Mouse (Mus musculus): ENCODE data around the gene Znhit3.
"Not testable (repeated sequence)": the region's sequence is repeated elsewhere in the genome, so short reads cannot be mapped to it uniquely, and the experiment has no call there.

The Znhit3 gene

DNA sequence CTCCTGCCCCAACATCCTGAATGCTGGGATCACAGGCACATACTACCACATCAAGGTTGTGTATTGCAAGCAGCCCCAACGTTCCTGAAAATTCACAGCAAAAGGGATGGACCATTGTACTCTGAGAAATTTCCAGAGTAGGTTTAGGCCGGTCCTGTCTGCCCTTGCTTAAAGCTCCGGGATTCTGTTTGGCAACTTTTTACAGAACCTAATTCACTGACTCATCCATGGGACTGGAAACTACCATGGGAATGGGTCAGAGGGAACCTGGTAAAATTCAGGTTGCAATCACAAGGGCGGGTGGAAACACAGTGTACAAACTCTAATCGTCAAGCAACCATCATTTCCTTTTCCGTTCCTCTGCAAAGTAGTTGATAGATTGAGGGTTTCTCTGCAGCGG lies 3.8 kb upstream of the Znhit3 start:
- DNase-seq, result no peak

DNA sequence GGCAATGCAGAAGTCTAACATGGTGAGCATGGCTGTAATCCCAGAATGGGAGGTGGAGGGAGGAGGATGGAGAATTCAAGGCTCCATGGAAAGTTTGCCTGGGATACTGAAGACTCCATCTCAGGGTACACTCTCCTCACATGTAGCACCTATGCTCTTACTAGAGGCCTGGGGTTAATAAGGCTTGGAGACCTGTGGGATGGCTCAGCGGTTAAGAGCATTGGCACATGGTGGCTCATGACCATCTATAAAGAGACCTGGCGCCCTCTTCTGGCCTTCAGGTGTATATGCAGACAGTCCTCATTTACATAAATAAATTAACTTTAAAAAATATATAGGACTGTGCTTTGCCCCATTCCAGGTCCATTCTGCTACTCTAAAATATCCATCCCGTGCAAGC lies 3.1 kb upstream of the Znhit3 start:
- DNase-seq, result peak; percentile 32 to 38

DNA sequence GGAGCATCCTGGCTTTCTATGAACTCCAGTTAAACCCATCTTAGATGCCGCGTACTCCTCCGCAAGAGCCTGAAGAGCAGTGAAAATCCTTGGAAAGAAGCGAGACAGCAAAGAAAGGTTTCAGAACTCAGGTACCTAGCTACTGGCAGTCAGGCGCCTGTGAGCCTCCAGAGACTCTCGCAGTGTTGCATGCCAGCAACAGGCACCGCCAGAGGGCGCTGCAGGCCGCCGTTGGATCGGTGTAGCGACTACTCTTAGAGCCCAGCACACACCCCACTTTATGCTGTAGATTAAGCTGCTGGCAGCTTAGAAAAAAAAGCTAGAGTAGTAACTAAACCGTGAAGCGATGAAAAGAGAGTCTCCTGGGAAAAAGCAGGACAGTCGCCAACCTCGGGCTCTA lies 2.3 kb upstream of the Znhit3 start:
- peak; percentile 74 to 75 for DNase-seq

DNA sequence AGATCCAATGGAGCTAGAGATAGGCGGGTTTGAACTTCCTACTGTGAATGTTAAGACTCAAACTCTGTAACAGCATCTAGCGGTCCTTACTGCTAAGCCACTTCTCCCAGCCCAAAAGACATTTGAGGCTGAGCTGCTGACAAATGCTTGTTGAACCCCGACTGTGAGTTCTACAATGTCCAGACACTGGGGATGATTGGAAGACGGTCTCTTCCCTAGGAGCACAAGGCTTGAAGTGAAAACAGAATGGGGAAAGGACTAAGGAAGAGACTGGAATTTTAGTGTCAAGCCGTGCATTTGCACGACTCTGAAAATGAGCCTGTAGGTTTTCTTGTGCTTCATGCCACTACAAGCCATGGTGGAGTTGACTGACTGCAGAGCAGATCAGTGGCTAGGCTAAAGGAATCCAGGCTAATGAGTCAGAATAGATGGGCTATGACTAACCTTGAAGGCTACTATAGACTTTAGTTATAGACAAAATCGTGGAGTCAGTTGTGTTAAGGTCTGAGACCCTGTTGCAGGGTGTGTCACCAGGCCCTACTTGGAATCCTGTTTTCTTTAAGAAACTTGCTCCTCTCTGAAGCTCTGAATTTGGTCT lies 636 bp upstream of the Znhit3 start:
- DNase-seq, result no peak

DNA sequence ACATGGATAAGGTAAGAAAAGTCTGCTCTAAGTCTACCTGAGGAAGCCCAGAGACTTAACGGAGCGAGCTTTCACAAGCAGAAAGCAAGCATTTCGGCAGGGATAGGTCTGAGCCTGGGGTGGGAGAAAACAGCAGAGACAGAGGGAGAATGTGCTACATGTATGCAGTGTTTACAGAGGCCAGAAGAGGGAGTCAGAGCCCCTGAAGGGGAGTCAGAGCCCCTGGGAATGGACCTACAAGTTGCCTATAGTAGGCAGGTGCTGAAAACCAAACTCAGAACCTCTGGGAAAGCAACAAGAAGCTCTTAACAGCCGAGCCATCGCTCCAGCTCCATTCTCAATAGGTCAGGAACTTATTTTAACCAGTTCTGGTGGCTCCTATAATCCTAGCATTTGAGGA lies 1.5 kb downstream of the Znhit3 start:
- no peak for DNase-seq

DNA sequence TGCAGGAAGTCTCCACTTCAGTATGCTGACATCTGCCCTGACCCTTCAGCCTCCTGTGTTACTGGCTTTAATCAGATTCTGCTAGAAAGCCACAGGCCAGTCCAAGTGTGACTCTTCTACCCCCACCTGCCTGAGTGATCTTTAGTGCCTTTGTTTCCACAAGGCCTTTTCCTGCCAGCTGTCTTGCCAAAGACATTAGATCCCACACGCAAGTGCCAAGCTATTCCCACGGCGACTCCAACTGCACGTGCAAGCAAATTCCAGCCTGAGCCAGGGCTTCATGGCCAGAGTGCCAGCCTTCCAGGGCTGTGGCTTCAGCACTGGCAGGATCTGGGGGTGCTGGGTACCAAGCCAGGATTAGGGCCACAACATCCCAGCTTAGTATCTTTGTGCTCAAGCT lies 5.8 kb downstream of the Znhit3 start:
- no peak for DNase-seq

DNA sequence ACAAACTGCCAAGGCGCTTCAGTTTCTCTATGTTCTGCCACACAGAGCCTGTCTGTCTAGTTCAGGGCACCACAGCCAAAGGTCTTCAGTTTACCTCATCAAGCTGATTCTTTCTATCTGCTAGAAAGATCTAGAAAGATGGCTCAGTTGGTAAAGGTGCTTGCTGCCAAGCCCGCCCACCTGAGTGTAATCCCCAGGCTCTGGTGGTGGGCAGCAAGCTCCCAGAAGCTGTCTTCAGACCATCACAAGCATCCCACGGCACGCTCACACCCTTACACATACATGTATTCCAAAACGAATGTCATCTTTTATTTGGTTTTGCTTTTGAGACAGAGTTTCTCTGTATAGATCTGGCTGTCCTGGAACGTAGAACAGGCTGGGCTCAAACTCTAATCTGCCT lies 7.7 kb downstream of the Znhit3 start:
- DNase-seq, result no peak

DNA sequence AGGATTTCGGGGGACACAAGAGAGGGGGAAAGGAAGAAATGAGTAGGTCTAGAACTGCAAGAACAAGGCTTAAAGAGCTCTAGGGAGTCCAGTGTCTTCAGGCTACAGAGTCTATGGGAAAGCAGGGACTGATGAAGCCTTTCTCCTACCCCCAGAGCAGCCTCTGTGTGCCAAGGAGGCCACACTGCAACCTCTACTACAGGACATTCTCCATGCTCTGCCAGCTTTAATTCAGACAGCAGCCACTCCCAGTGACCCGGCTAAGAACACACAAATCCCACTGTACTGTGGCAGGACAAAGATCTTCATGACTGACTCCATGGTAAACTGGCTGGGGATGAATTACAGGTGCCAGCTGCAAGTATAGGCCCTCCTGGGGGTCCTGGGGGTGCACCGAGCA lies 9.1 kb downstream of the Znhit3 start:
- DNase-seq, result no peak

DNA sequence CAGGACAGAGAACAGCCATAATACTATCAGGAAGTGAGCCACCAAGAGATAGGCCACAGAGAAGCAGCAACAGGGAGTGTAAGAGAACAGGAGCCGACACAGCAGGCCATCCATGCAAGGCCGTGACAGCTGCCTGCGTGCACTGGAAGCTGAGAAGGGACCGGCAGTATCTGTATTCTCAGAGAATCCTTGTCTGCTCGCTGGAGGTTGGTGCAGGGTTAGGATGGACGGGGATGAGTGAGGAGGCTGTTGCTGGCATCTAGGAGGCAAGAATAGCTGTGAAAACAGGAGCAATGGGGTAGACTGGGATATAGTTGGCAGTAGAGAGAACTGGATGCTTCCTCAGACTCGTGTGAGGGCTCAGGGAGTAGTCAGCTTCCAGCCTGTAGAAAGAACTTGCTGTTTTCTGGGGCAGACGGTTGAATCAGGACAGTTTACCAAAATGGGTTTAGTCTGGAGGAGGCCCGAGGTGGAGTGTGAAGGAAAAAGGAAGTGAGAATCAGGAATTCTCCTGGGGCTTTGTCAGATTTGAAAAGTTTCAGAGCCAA lies 11.5 kb downstream of the Znhit3 start:
- no peak for DNase-seq

DNA sequence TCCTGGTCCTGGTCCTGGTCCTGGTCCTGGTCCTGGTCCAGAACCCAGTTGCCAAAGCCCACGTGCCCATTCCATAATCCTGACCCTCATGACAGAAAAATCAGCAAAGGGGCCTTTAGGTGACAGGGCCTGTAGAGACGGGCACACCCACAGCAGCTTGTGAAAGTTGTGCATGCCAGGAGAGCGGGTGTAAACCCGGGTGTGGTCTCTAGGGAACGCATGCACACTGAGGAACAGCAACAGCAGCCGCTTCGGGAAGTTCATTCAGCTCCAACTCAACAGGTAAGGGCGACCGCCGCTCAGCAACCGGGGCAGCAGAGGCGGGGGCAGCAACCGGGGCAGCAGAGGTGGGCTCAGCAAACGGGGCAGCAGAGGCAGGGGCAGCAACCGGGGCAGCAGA lies 23.1 kb downstream of the Znhit3 start:
- DNase-seq, result no peak

DNA sequence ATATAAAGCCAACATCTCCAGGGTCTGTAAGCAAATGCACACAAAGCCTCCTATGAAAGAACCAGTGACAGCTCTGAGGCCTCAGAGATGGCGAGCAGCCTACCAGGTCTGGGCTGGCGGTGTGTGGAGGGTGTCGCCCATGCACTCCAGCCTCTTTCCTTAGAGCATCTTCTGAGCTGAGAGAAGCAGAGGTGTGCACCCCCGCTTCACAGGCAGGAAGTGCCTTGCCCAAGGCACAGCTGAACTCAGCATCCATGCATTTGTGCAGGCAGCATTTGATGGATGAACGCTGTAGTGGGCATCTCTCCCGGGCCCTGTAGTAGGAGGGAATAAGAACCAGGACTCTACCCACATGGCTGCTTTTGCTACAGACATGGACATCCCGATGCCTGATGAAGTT lies 24.5 kb downstream of the Znhit3 start:
- no peak for DNase-seq

DNA sequence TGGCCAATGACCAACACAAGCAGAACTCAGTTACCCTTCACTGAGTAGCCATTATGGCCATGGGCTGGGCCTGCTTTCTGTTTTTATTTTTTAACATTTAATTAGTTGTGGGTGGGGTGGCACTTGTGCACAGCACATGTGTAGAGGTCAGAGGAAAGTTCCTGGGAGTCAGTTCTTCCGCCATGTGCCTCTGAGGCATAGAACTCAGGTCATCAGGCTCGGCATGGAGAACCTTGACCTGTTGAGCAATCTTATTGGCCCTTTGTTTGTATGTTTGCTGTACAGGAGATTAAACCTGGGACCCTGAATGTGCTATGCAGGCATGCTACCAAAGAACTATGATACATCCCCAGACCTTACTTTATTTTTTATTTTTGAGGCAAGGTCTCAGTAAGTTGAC lies 26.7 kb downstream of the Znhit3 start:
- no peak for DNase-seq

DNA sequence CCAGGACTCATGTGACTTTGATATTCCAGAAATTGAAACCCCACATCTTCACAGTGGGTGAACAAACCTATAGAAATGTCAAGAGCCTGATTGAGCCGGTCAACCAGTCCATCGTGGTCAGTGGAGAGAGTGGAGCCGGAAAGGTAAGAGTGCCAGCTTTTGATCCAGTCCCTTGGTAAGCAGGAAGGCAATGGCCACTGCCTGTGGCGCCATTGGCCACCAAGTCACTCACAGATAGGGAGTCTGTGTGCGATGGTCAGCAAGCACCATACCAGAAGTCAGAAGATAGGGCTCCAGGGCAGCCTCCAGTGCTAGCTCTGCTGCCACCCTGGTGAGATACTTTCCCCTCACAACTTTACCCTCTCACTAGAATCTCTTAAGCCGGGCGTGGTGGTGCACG lies 28.1 kb downstream of the Znhit3 start:
- DNase-seq, result no peak

DNA sequence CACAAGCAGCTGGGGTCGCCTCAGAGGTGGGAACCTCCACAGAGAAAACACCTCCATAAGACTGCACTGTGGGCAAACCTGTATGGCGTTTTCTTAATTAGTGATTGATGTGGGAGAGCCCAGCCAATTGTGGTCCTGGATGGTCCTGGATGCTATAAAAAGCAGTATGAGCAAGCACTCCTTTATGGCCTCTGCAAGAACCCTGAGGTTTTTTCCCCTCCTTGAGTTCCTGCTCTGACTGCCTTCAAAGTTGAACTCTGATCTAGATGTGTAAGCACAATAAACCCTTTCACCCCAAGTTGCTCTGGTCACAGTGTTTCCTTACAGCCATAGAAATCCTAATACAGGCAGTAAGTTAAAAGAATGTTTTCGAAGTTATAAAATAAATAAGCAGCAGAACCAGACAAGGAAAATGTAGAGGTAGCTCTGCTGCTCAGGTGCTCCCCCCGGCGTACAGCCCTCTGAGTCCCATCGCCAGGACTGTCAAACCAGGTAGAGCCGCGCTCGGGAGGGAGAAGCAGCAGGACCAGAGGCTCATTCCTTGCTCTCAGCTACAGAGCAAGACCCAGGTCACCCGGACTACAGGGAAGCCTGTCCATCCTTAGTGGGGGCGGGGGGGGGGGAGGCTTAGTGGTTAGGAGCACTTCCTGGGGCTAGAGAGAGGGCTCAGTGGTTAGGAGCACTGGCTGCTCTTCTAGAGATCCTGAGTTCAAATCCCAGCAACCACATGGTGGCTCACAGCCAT lies 29.2 kb downstream of the Znhit3 start:
- no peak for DNase-seq

DNA sequence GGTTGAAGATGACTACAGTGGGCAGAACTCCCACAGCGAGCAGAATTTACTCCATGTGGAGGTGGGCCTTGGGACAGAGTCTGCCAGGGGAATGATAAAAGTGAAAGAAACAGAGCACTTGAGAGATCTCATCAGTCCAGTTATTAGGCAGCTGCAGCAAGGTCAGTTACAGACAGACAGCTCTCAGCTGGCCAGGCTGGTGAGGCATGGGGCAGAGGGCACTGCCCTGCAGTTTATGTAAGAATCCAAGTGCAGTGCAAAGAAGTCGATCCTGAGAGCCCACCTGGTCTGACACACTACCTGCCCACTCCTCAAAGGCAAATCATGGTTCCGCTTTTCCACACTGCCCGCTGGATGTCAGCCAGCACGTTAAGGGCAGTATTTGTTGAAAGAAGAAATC lies 29.9 kb downstream of the Znhit3 start:
- no peak for DNase-seq

DNA sequence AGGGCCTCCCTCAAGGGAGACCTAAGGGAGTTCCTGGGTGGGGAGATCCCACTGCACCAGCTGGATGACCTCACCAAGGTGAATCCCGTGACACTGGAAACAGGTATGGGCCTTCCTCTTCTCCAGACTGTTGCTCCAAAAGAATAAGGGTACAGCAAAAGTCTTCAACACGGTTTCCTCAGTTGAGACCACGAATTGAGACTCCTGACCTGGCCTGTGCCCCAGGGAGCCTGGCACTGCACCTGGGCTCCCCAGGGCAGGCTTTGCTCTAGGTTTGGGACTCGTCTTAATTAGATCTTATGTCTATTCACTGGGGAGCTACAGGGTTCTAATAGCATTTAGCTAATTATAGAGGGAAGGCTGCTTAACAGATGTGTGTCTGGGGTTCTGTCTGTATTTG lies 30.9 kb downstream of the Znhit3 start:
- no peak for DNase-seq

DNA sequence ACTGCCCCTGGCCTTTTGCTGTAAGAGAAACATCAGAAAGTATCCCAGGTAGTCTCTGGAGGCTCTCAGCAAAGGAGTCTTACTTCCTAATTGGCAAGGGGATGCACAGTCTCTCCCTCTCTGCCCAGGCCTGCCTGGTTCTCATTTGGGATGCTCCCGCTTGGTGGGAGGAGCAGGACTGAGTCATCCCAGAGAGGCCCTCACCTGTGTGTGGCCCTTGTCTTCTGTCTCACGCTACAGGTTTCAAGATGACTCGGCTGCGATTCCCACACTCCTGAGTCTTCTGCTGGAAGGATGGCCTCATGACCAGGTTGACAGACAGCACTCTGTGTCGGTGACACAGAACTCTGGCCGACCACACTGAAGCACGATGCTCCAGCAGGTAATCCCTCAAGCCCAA lies 33.8 kb downstream of the Znhit3 start:
- DNase-seq, result no peak

DNA sequence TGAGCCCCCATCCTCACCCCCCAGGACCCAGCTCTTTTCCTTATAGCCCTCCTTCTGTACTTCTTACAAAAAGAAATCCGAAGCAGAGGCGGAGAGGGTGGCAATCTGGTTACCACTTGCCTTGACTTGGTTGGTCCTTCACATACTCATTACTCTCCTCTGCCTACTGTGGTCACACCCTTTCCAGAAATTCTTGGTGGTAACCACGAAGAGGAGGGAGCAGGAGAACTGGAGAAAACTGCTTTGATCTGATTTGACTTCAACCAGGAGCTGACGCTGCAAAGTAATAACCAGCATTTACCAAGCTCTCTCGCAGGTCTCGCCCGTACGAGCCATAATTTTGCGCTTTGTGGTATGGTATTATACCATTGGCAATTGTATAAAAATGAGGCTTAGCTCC lies 35.2 kb downstream of the Znhit3 start:
- DNase-seq, result no peak

DNA sequence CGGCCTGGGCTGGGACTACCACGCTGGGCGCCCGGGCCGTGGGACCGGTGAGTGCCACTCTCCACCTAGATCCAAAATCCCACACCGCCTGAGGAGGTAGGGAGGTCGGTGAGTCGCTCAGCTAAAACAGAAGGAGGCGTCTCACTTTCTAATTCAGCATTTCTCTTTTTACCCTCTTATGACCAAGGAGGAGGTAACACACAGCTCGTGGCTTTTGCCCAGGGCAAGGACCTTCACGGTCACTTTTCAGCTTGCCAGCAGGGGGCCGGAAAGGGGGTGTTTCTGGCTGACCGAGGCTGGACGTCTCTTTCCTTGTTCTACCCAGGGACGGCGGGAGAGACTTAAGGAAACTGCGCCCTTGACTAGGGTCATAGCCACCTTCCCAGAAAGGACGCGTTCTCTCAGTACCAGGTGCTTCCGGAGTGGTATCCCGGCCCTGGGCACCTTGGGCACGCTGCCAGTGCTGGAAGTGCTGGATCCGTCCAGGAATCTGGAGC lies 35.7 kb downstream of the Znhit3 start:
- DNase-seq, result no peak

DNA sequence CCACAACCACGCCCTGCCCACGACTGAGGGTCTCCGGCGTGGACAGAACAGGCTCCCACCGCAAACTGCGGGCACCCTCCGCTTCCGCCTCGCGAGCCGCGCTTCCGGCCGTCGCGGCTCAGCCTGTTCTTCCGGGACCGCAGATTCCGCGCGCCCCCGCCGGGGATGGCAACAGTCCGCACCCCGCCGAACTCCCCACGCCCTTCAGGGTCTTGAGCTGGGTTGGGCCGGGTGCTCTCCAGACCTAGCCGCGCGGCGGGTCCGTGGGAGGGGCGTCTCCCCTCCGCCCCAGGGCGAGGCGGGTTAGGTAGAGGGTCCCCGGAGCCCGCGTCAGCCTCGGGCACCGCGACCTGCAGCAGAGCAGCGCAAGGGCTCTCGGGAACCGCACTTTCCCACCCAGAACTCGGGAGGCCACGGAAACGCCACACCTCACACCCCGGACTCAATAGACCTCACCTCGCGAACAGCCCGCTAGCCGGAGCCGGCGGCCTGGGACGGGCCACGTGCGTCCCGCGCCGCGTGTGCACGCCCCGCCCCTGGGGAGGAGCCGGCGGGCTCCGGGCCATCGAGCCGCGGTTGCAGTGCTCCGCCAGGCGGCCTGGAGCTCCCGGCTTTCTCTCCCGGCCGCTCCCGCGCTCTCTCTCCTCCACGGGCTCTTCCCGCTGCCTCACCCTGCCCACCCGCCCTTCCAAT lies 36.2 kb downstream of the Znhit3 start, which contains the start of the genes Myo19 and Pigw:
Gene Myo19 (plus strand): TSS at position 377 of the 693 bp plus-strand sequence.
Gene Pigw (minus strand): TSS at position 514 of the 693 bp plus-strand sequence.
- DNase-seq, result peak; percentile 80 to 83

DNA sequence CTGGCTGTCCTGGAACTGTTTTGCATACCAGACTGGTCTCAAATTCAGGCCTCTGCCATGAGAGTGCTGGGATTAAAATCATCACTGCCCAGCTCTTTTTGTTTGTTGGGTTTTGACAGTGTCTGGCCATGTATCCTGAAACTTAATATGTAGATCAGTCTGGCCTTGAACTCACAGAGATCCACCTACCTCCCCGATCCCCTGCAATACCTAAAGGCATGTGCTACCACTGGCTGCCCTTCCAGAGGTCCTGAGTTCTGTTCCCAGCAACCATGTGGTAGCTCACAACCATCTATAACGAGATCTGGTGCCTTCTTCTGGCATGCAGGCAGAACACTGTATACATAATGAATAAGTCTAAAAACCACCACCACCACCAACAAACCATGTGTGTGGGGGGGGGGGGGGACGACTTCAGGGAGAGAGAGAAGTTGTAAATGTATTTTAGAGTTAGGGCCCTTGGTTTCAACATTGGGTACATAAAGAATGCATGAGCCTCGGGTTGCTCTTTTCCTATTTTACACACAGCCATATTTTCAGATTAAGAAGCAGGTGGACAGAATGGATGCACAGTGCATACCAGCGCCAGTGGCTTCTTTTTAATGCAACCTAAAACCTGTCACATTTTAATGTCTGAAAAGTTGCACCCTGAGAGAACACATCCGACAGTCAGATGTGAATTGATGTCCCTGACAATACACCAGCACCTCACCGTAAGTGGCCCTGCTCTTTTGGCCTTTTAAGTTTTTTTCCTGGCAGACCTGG lies 37.0 kb downstream of the Znhit3 start:
- DNase-seq, result no peak

DNA sequence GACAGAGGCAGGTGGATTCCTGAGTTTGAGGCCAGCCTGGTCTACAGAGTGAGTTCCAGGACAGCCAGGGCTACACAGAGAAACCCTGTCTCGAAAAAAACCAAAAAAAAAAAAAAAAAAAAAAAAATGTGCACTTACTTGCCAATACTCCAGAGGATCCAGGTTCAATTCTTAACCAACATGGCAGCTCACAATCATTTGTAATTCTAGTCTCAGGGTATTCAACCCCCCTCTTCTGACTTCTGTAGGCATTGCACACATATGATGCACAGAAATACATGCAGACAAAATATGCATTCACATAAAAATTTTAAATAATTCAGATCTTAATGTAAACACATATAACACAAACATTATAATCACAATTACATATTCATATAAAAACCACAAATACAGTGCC lies 40.1 kb downstream of the Znhit3 start:
- DNase-seq, result not testable (repeated sequence)

Data from thymus, postnatal 36 days (tissue).